ENCODE assay signal across 19 mouse cellular contexts in the genomic region with DNA sequence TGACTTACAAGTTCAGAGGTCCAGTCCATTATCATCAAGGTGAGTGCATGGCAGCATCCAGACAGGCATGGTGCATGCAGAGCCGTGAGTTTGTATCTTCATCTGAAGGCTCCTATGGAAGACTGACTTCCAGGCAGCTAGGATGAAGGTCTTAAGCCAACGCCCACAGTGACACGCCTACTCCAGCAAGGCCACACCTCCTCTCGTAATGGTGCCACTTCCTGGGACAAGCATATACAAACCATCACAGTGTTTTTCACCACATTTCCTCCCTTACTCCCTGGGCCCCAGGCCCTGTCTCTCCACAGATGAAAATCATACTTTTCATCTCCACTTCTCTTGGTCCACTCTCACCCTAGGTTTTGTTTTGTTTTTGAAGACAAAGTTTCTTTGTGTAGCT. TPM values are rescaled to one million over a fixed set of nuclear protein-coding genes. Genes with fewer than 3 reads are reported as not detected.
A peak's percentile ranks its signal among the peaks of the same experiment; 100 is the strongest.
DNase-seq lines count a peak whose midpoint lies in the region; ATAC-seq and TF ChIP-seq lines count a peak whose summit lies in the region.
"Had no signal": no experiment of that assay in that cellular context is flagged by ENCODE, and none has a peak within 500 bp of the region (broad histone marks: within the 10 kb centered on the region; RNA-seq: fewer than 3 reads in every experiment).

No protein-coding gene starts in this region.

- no peak overlapping the region for H3K4me2 ChIP-seq in intestine, embryonic 15.5 days (replicated peaks)
- H3K4me2 ChIP-seq in intestine, postnatal 0 days (replicated peaks; ENCODE audit: low read depth): no peak overlapping the region
- H3K4me2 ChIP-seq in liver, postnatal 0 days (ENCODE audit: low read depth, low read length): no peak overlapping the region
- no peak overlapping the region for H3K4me2 ChIP-seq in hindbrain, embryonic 16.5 days (ENCODE audit: low read length)
- no peak overlapping the region for H3K4me2 ChIP-seq in forebrain, embryonic 15.5 days (replicated peaks)
- H3K4me2 ChIP-seq: forebrain, embryonic 13.5 days; heart, embryonic 12.5 days; kidney, embryonic 15.5 days; lung, embryonic 15.5 days; midbrain, embryonic 11.5 days; neural tube, embryonic 13.5 days had no signal

- no peak for TF ChIP-seq CTCF in intestine, postnatal 0 days (IDR thresholded peaks at IDR 0.05; ENCODE audit: low read depth)
- no peak for TF ChIP-seq CTCF in liver, postnatal 0 days (IDR thresholded peaks at IDR 0.05; ENCODE audit: low read depth)

- no peak overlapping the region for H3K9ac ChIP-seq in intestine, embryonic 15.5 days
- no peak overlapping the region for H3K9ac ChIP-seq in intestine, postnatal 0 days (ENCODE audit: low read depth, low read length)
- no peak overlapping the region for H3K9ac ChIP-seq in liver, postnatal 0 days (replicated peaks)
- H3K9ac ChIP-seq in hindbrain, embryonic 16.5 days (ENCODE audit: low read depth, low read length): no peak overlapping the region
- no peak overlapping the region for H3K9ac ChIP-seq in forebrain, embryonic 15.5 days (replicated peaks)
- H3K9ac ChIP-seq: forebrain, embryonic 13.5 days; heart, embryonic 12.5 days; kidney, embryonic 15.5 days; lung, embryonic 15.5 days; neural tube, embryonic 13.5 days had no signal

- no peaks in the 10 kb centered on the region for H3K9me3 ChIP-seq in intestine, embryonic 15.5 days
- no peaks in the 10 kb centered on the region for H3K9me3 ChIP-seq in intestine, postnatal 0 days (ENCODE audit: control insufficient read depth)
- H3K9me3 ChIP-seq in liver, postnatal 0 days (ENCODE audit: low read length): no peaks in the 10 kb centered on the region
- H3K9me3 ChIP-seq in hindbrain, embryonic 16.5 days (ENCODE audit: control insufficient read depth, low read length): no peaks in the 10 kb centered on the region
- no peaks in the 10 kb centered on the region for H3K9me3 ChIP-seq in forebrain, embryonic 15.5 days
- H3K9me3 ChIP-seq: forebrain, embryonic 13.5 days; heart, embryonic 12.5 days; kidney, embryonic 15.5 days; lung, embryonic 15.5 days; neural tube, embryonic 13.5 days had no signal

- H3K36me3 ChIP-seq in intestine, embryonic 15.5 days: peaks cover 28% of the 10 kb centered on the region
- H3K36me3 ChIP-seq in intestine, postnatal 0 days (ENCODE audit: control insufficient read depth, insufficient read depth): peaks cover 59% of the 10 kb centered on the region
- H3K36me3 ChIP-seq in liver, postnatal 0 days (replicated peaks; ENCODE audit: insufficient read depth, low read length): peaks cover 71% of the 10 kb centered on the region
- peaks cover 40% of the 10 kb centered on the region for H3K36me3 ChIP-seq in hindbrain, embryonic 16.5 days (ENCODE audit: control insufficient read depth, insufficient read depth, low read length)
- peaks cover 73% of the 10 kb centered on the region for H3K36me3 ChIP-seq in forebrain, embryonic 15.5 days

- 0 out of 2 replicates have a peak, but pooled peaks have one; percentile 43 for ATAC-seq in intestine, embryonic 15.5 days
- ATAC-seq in intestine, postnatal 0 days: no peak
- peak; percentile 71 for ATAC-seq in activated CD4-positive, CD25-positive, alpha-beta regulatory T cell, adult 4 months
- no peak for ATAC-seq in liver, postnatal 0 days
- ATAC-seq in hindbrain, embryonic 16.5 days: no peak
- ATAC-seq in forebrain, embryonic 15.5 days (replicated peaks): no peak
- ATAC-seq: forebrain, embryonic 13.5 days; hindbrain, postnatal 0 days had no signal

- 80% methylated on average over 4 of the region's 4 CpGs for WGBS in intestine, embryonic 15.5 days
- 71% methylated on average over 4 of the region's 4 CpGs for WGBS in intestine, postnatal 0 days
- WGBS in liver, postnatal 0 days (ENCODE audit: insufficient replicate concordance): 73% methylated on average over 4 of the region's 4 CpGs
- 86% methylated on average over 4 of the region's 4 CpGs for WGBS in hindbrain, embryonic 16.5 days
- 84% methylated on average over 4 of the region's 4 CpGs for WGBS in forebrain, embryonic 15.5 days

- H3K27ac ChIP-seq in intestine, embryonic 15.5 days: no peak overlapping the region
- no peak overlapping the region for H3K27ac ChIP-seq in intestine, postnatal 0 days (ENCODE audit: low read depth, low read length)
- H3K27ac ChIP-seq in liver, postnatal 0 days (ENCODE audit: low read depth): no peak overlapping the region
- H3K27ac ChIP-seq in hindbrain, embryonic 16.5 days (ENCODE audit: low read depth, low read length): no peak overlapping the region
- no peak overlapping the region for H3K27ac ChIP-seq in forebrain, embryonic 15.5 days (replicated peaks)
- H3K27ac ChIP-seq: forebrain, embryonic 13.5 days; hindbrain, postnatal 0 days; kidney, embryonic 15.5 days; lung, embryonic 15.5 days; neural tube, embryonic 13.5 days had no signal

- H3K4me1 ChIP-seq in intestine, embryonic 15.5 days (replicated peaks): no peaks in the 10 kb centered on the region
- H3K4me1 ChIP-seq in intestine, postnatal 0 days (replicated peaks; ENCODE audit: control insufficient read depth, insufficient read depth, low read length): no peaks in the 10 kb centered on the region
- no peaks in the 10 kb centered on the region for H3K4me1 ChIP-seq in liver, postnatal 0 days (ENCODE audit: insufficient read depth)
- H3K4me1 ChIP-seq in hindbrain, embryonic 16.5 days (ENCODE audit: control insufficient read depth, insufficient read depth, low read depth, low read length): no peaks in the 10 kb centered on the region
- H3K4me1 ChIP-seq in forebrain, embryonic 15.5 days: no peaks in the 10 kb centered on the region
- H3K4me1 ChIP-seq: forebrain, embryonic 13.5 days; heart, embryonic 12.5 days; kidney, embryonic 15.5 days; lung, embryonic 15.5 days; neural tube, embryonic 13.5 days had no signal

- peak; percentile 61 for DNase-seq in CD4-positive, CD25-positive, alpha-beta regulatory T cell, adult 2 months (ENCODE audit: low read depth, low spot score)
- DNase-seq in liver, postnatal 0 days: peak; percentile 29
- DNase-seq in thymus, postnatal 25 days: no peak
- DNase-seq: adrenal gland, postnatal 25 days; cerebellum, adult 2 months; heart, postnatal 36 days; right cerebral cortex, postnatal 14 days had no signal

- H3K27me3 ChIP-seq in intestine, embryonic 15.5 days (replicated peaks): no peaks in the 10 kb centered on the region
- no peaks in the 10 kb centered on the region for H3K27me3 ChIP-seq in intestine, postnatal 0 days (replicated peaks; ENCODE audit: control insufficient read depth, insufficient read depth, low read length)
- no peaks in the 10 kb centered on the region for H3K27me3 ChIP-seq in liver, postnatal 0 days (ENCODE audit: insufficient read depth, low read length)
- no peaks in the 10 kb centered on the region for H3K27me3 ChIP-seq in hindbrain, embryonic 16.5 days (replicated peaks; ENCODE audit: control insufficient read depth, insufficient read depth, low read length)
- no peaks in the 10 kb centered on the region for H3K27me3 ChIP-seq in forebrain, embryonic 15.5 days
- H3K27me3 ChIP-seq: forebrain, embryonic 13.5 days; heart, embryonic 12.5 days; kidney, embryonic 15.5 days; lung, embryonic 15.5 days; neural tube, embryonic 13.5 days had no signal

- no peak for TF ChIP-seq EP300 in liver, postnatal 0 days (IDR thresholded peaks at IDR 0.05; ENCODE audit: low read depth)

- H3K4me3 ChIP-seq in intestine, embryonic 15.5 days (replicated peaks): no peak overlapping the region
- H3K4me3 ChIP-seq in intestine, postnatal 0 days (ENCODE audit: low read depth, low read length): no peak overlapping the region
- H3K4me3 ChIP-seq in liver, postnatal 0 days (ENCODE audit: low read depth, low read length): no peak overlapping the region
- H3K4me3 ChIP-seq in hindbrain, embryonic 16.5 days (ENCODE audit: low read length): no peak overlapping the region
- H3K4me3 ChIP-seq in forebrain, embryonic 15.5 days: no peak overlapping the region
- H3K4me3 ChIP-seq: forebrain, embryonic 13.5 days; heart, embryonic 12.5 days; kidney, embryonic 15.5 days; lung, embryonic 15.5 days; neural tube, embryonic 13.5 days had no signal

RNA-seq across cellular contexts. Expression of a gene that starts 26.5 kb away (rescaled TPM):
- 156 and 173 TPM in 2 replicates for polyA plus RNA-seq in intestine, embryonic 15.5 days (2015; fragmentation: Nextera tagmentation; extraction: Ambion mirVana)
- polyA plus RNA-seq in intestine, postnatal 0 days (2015; fragmentation: Nextera tagmentation; extraction: Ambion mirVana): 30.8 and 31.9 TPM in 2 replicates
- 100 to 1,000 TPM in 1 of 2 experiments, 10 to 100 TPM in 1; 98.5 to 114 TPM for polyA plus RNA-seq in activated CD4-positive, CD25-positive, alpha-beta regulatory T cell, adult 4 months (2017; shearing (Covaris generic))
- polyA plus RNA-seq in liver, postnatal 0 days (2015; fragmentation: Nextera tagmentation; extraction: Ambion mirVana): 28.9 and 37.0 TPM in 2 replicates
- 116 TPM in 2 replicates for polyA plus RNA-seq in hindbrain, embryonic 16.5 days (2015; fragmentation: Nextera tagmentation; extraction: Ambion mirVana)
- 99.2 and 100 TPM in 2 replicates for polyA plus RNA-seq in forebrain, embryonic 15.5 days (2015; fragmentation: Nextera tagmentation; extraction: Ambion mirVana)

RNA-seq across cellular contexts. Expression of a gene that starts 55.8 kb away (rescaled TPM):
- polyA plus RNA-seq in intestine, embryonic 15.5 days (2015; fragmentation: Nextera tagmentation; extraction: Ambion mirVana): 27.6 and 29.2 TPM in 2 replicates
- 13.3 and 13.4 TPM in 2 replicates for polyA plus RNA-seq in intestine, postnatal 0 days (2015; fragmentation: Nextera tagmentation; extraction: Ambion mirVana)
- 1 to 10 TPM; 1.5 to 6.3 TPM for polyA plus RNA-seq in activated CD4-positive, CD25-positive, alpha-beta regulatory T cell, adult 4 months (2017; shearing (Covaris generic))
- polyA plus RNA-seq in liver, postnatal 0 days (2015; fragmentation: Nextera tagmentation; extraction: Ambion mirVana): 5.4 and 7.5 TPM in 2 replicates
- polyA plus RNA-seq in hindbrain, embryonic 16.5 days (2015; fragmentation: Nextera tagmentation; extraction: Ambion mirVana): 81.8 and 85.1 TPM in 2 replicates
- 56.3 and 56.6 TPM in 2 replicates for polyA plus RNA-seq in forebrain, embryonic 15.5 days (2015; fragmentation: Nextera tagmentation; extraction: Ambion mirVana)

Comparison
In these comparisons a context has a peak if more than half of its experiments do, and no peak if none do; other contexts are left out.
1. ATAC-seq: peak in intestine, embryonic 15.5 days (single experiment) and activated CD4-positive, CD25-positive, alpha-beta regulatory T cell, adult 4 months (single experiment); none in intestine, postnatal 0 days (single experiment), liver, postnatal 0 days (single experiment), hindbrain, embryonic 16.5 days (single experiment) and forebrain, embryonic 15.5 days (single experiment).